Mouse (Mus musculus) lung, adult 2 months (tissue): ENCODE data around the gene Cd207. TPM values are rescaled to one million over a fixed set of nuclear protein-coding genes. Genes with fewer than 3 reads are reported as not detected.
"Not testable (repeated sequence)": the region's sequence is repeated elsewhere in the genome, so short reads cannot be mapped to it uniquely, and the experiment has no call there.

Experiments used
- DNase-seq: peaks from one replicate; pipeline ENCODE4 v3.0.0; 2022
- H3K4me1 ChIP-seq: fragments of 200-500 bp; 2 replicates; pipeline ENCODE4 v1.6.1; 2011; ENCODE audit warnings: low read length; ENCODE audit not compliant: control insufficient read depth, insufficient read depth
- H3K4me3 ChIP-seq: fragments of 200-500 bp; replicated peaks from 2 replicates; pipeline ENCODE3; 2011; ENCODE audit warnings: low read depth, mild to moderate bottlenecking, control low read depth, low read length; ENCODE audit errors: extremely low read depth
- CTCF ChIP-seq: fragments of 200-500 bp; IDR thresholded peaks from 2 replicates; pipeline ENCODE4 v1.5.1; 2011; ENCODE audit warnings: mild to moderate bottlenecking, low read length, control low read depth; ENCODE audit not compliant: insufficient read depth
- POLR2A ChIP-seq: fragments of 200-500 bp; IDR thresholded peaks from 2 replicates; pipeline ENCODE4 v1.6.1; 2011; ENCODE audit warnings: low read depth, mild to moderate bottlenecking, control low read depth, low read length, borderline replicate concordance; ENCODE audit errors: extremely low read depth
- WGBS: fragments of 180-500 bp; shearing (Covaris S2); methylation state at CpG from one replicate; pipeline ENCODE4 v1.1.7; 2018; 5-methylcytosine and 5-hydroxymethylcytosine counted together
- polyA plus RNA-seq: library from polyadenylated mRNA; depleted of rRNA; stranded (reverse); fragments of >200 nt; gene quantifications from 2 replicates; pipeline ENCODE4 v1.2.3, GENCODE M21; 2012; rRNA removed

Gene Cd207
- polyA plus RNA-seq, 1 experiment, result 1.2 TPM

- 88% methylated on average over 2 of the region's 2 CpGs for WGBS
- no peak for TF ChIP-seq CTCF
- TF ChIP-seq POLR2A, result no peak
- no peaks in the 10 kb centered on the region for H3K4me1 ChIP-seq
- DNase-seq, result no peak
- no peak within 1 kb of the TSS for H3K4me3 ChIP-seq
Measured at GRCm38 (mm10) chr6:83656087-83656486, 21.6 kb downstream of the Cd207 start, which contains the start of gene Clec4f. Gene Clec4f, minus strand, starts transcription at chr6:83656187.

DNA sequence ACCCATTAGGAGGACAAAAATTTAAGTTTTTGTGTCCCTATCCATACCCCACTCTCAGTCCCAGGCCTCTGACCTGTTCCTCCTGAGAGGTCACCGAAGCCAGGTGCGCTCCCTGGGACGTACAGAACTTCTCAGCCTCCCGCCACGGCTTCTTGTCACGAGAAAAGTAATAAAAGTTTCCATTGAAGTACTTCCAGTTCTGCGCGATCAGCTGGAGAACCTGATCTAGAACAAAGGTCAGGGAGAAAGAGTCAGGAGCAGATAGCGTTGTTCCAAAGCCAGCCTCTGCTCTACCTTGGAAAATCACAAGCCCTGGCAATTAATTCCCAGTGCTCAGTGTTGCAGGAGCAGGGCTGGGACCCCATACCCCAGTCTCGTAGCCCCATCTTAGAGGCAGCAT lies 30.9 kb downstream of the Cd207 start:
- no peak for DNase-seq
- Histone ChIP-seq H3K4me3 (no peak overlapping the region), H3K4me1 (no peaks in the 10 kb centered on the region)
- TF ChIP-seq POLR2A (no peak), CTCF (no peak)
- 82% methylated on average over 10 of the region's 10 CpGs for WGBS

DNA sequence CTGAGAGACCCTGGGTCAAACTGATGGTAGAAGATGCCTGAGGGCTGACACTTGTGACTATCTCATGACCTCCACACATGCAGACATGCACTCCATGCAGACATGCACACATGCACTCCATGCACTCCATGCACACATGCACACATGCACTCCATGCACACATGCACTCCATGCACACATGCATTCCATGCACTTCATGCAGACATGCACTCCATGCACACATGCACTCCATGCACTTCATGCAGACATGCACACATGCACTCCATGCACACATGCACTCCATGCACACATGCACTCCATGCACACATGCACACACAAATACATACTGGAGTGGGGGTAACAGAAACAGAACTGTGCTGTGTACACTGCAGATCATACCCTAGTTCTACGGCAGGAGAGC lies 42.3 kb downstream of the Cd207 start:
- WGBS, result 77% methylated on average over 1 of the region's 1 CpGs
- TF ChIP-seq POLR2A, result no peak
- TF ChIP-seq CTCF, result no peak
- no peak for DNase-seq
- Histone ChIP-seq H3K4me3 (no peak overlapping the region), H3K4me1 (no peaks in the 10 kb centered on the region)

DNA sequence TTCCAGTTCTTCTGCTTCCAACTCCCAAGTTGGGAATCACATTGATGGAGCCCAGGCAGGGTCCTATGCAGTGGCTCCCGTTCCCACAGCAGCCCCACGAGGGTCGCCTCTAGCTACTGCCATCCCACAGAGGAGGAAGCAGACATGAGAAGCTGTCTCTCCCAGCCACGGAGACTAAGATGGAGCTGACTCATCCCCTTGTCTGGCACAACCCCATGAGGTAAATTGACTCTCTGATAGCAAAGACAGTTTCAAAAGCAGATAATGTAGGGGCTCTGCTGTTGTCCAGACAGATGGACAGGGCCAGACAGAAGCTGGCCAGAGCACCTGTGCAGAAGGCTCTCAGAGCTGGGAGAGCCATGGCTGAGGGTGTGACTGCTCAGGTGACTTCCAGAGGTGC lies 43.0 kb downstream of the Cd207 start:
- not testable (repeated sequence) for DNase-seq, H3K4me1 ChIP-seq
- WGBS, result 44% methylated on average over 4 of the region's 4 CpGs

DNA sequence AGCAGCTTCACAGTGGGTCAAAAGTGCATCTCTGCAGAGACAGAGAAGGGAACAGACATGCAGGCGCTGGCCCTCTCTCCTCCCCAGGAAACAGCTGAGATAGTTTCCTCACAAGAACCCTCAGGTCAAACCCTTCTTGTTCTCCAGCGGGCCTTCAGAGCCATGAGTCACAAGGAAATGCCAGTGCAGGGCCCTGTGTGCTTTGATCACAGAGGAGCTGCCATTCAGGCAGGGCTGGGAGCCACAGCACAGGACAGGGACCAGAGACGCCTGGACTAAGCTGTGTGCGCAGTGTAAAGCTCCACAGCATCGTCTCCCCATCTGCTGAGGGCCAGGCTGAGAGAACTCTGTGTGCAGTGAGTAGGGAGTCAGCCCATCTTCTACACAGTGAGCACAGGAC lies 43.6 kb downstream of the Cd207 start:
- not testable (repeated sequence) for H3K4me1 ChIP-seq, H3K4me3 ChIP-seq, DNase-seq
- 26% methylated on average over 5 of the region's 5 CpGs for WGBS

More for the DNA sequence above, 43.0 kb downstream of the Cd207 start:
- H3K4me3 ChIP-seq, result not testable (repeated sequence)

DNA sequence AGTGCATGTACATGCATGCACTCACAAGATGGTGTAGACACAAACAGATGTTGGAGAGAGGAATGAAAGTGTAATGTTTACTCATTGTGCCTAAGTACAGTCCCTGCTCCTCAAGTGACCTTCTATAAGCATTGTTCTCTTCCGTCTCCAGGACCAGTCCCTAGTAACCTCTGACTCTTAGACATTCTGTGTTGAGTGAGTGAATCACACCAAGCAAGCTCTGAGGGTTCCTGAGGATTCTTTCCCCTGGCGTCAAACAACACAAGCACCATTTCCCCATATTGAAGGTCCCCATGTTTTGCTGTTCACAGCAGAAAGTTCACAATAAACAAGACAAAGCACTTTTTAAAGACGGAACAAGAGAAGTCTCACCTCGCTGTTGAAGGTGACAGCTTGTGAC lies 45.8 kb downstream of the Cd207 start:
- no peaks in the 10 kb centered on the region for H3K4me1 ChIP-seq
- no peak for DNase-seq
- 60% methylated on average over 4 of the region's 4 CpGs for WGBS
- no peak overlapping the region for H3K4me3 ChIP-seq
- no peak for TF ChIP-seq CTCF
- no peak for TF ChIP-seq POLR2A

DNA sequence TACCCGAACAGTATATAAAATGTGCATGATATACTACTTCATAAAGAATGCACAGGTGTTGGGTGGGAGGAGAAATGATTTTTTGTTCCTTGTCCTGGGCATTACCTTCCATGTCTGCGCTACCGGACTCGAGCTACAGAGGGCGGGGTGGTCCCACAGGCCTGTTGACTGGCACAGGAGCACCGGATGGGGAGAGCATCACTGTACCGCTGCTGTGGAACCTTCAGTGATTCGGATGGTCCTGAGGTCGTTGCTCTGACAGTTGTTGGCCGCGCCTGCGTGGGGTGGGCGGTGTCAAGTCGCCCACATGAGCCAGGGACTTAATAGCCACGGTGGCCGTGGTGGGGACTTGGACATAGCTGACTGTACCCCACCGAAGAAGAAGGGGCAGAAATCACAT lies 50.9 kb downstream of the Cd207 start:
- no peaks in the 10 kb centered on the region for H3K4me1 ChIP-seq
- WGBS, result 59% methylated on average over 17 of the region's 17 CpGs

More for the DNA sequence above, 50.9 kb downstream of the Cd207 start:
- no peak for DNase-seq
- H3K4me3 ChIP-seq, result no peak overlapping the region
- no peak for TF ChIP-seq CTCF
- no peak for TF ChIP-seq POLR2A

Other genes with a start within 250 kb of the Cd207 start
- gene Tet3, start 218.8 kb downstream of the Cd207 start, polyA plus RNA-seq, result 16.0 and 22.4 TPM in 2 replicates
- gene Dguok, start 170.9 kb downstream of the Cd207 start, polyA plus RNA-seq, result 54.9 and 55.5 TPM in 2 replicates
- gene Actg2, start 141.6 kb downstream of the Cd207 start, polyA plus RNA-seq, result 64.6 and 108 TPM in 2 replicates
- gene Stambp, start 105.1 kb downstream of the Cd207 start, polyA plus RNA-seq, result 10.7 and 14.0 TPM in 2 replicates
- not detected in 2 replicates for gene Clec4f, start 21.7 kb downstream of the Cd207 start, polyA plus RNA-seq
- gene Vax2, start 33.4 kb upstream of the Cd207 start, polyA plus RNA-seq, result not detected in 2 replicates
- 6.1 and 7.7 TPM in 2 replicates for gene Atp6v1b1, start 65.1 kb upstream of the Cd207 start, polyA plus RNA-seq
- not detected in 2 replicates for gene Ankrd53, start 84.8 kb upstream of the Cd207 start, polyA plus RNA-seq
- gene Tex261, start 98.0 kb upstream of the Cd207 start, polyA plus RNA-seq, result 88.6 and 101 TPM in 2 replicates
- gene Nagk, start 117.1 kb upstream of the Cd207 start, polyA plus RNA-seq, result 20.5 and 27.6 TPM in 2 replicates
- gene Paip2b, start 153.9 kb upstream of the Cd207 start, polyA plus RNA-seq, result 10.0 and 12.3 TPM in 2 replicates
- gene Zfp638, start 189.3 kb upstream of the Cd207 start, polyA plus RNA-seq, result 7.3 and 11.0 TPM in 2 replicates